Mouse (Mus musculus): ENCODE measurements at regions not wholly inside any gene's neighbourhood (a gene's known extent, or its start where the extent isn't known, plus 50 kb on each side); places are given as distances from the start of the nearest gene placed in this dataset.

GRCm38 (mm10) chr2:64706646-64707177, 318.1 kb downstream of the Grb14 start:
- DNase-seq, result no peak

GRCm38 (mm10) chr2:64695974-64696373, 328.8 kb downstream of the Grb14 start:
- no peak for DNase-seq

- DNase-seq, result no peak
These were observed 333.3 kb downstream of the Grb14 start for GRCm38 (mm10) chr2:64691444-64691843.

- no peak for DNase-seq
These were observed 333.8 kb downstream of the Grb14 start for GRCm38 (mm10) chr2:64690996-64691395.

GRCm38 (mm10) chr2:64686781-64687180, 338.0 kb downstream of the Grb14 start:
- no peak for DNase-seq

GRCm38 (mm10) chr2:64649614-64650013, 375.2 kb downstream of the Grb14 start:
- DNase-seq, result no peak

GRCm38 (mm10) chr2:64616931-64617330, 407.9 kb downstream of the Grb14 start:
- DNase-seq, result no peak

GRCm38 (mm10) chr2:64606864-64607263, 417.9 kb downstream of the Grb14 start:
- DNase-seq, result no peak

- DNase-seq, result no peak
These were observed 442.5 kb downstream of the Grb14 start for GRCm38 (mm10) chr2:64582258-64582657.

GRCm38 (mm10) chr2:64536032-64536431, 438.2 kb upstream of the Fign start:
- no peak for DNase-seq

GRCm38 (mm10) chr2:64535351-64535851, 437.6 kb upstream of the Fign start:
- DNase-seq, result no peak

GRCm38 (mm10) chr2:64534869-64535268, 437.0 kb upstream of the Fign start:
- DNase-seq, result no peak

GRCm38 (mm10) chr2:64534344-64534743, 436.5 kb upstream of the Fign start:
- no peak for DNase-seq

GRCm38 (mm10) chr2:64522722-64523121, 424.9 kb upstream of the Fign start:
- DNase-seq, result no peak

- DNase-seq, result no peak
These were observed 424.4 kb upstream of the Fign start for GRCm38 (mm10) chr2:64522233-64522632.

- DNase-seq, result no peak
These were observed 397.9 kb upstream of the Fign start for GRCm38 (mm10) chr2:64495725-64496124.

GRCm38 (mm10) chr2:64466412-64466970, 368.7 kb upstream of the Fign start:
- no peak for DNase-seq

GRCm38 (mm10) chr2:64462466-64463114, 364.8 kb upstream of the Fign start:
- no peak for DNase-seq

GRCm38 (mm10) chr2:64462041-64462440, 364.2 kb upstream of the Fign start:
- DNase-seq, result no peak

- no peak for DNase-seq
These were observed 363.8 kb upstream of the Fign start for GRCm38 (mm10) chr2:64461636-64462035.

GRCm38 (mm10) chr2:64458171-64458570, 360.3 kb upstream of the Fign start:
- DNase-seq, result peak; percentile 41

GRCm38 (mm10) chr2:64452690-64453089, 354.9 kb upstream of the Fign start:
- DNase-seq, result no peak

- no peak for DNase-seq
These were observed 353.9 kb upstream of the Fign start for GRCm38 (mm10) chr2:64451614-64452317.

Measured in adrenal gland, postnatal 10 days (tissue).